Mouse (Mus musculus) lung, adult 2 months (tissue): ENCODE results near the gene Rhox13. TPM values are rescaled to one million over a fixed set of nuclear protein-coding genes. Genes with fewer than 3 reads are reported as not detected.

Experiments
- DNase-seq: peaks from one replicate; pipeline ENCODE4 v3.0.0; 2022
- H3K4me1 ChIP-seq: fragments of 200-500 bp; 2 replicates; pipeline ENCODE4 v1.6.1; 2011; ENCODE audit warnings: low read length; ENCODE audit not compliant: control insufficient read depth, insufficient read depth
- H3K4me3 ChIP-seq: fragments of 200-500 bp; replicated peaks from 2 replicates; pipeline ENCODE3; 2011; ENCODE audit warnings: low read depth, mild to moderate bottlenecking, control low read depth, low read length; ENCODE audit errors: extremely low read depth
- CTCF ChIP-seq: fragments of 200-500 bp; IDR thresholded peaks from 2 replicates; pipeline ENCODE4 v1.5.1; 2011; ENCODE audit warnings: mild to moderate bottlenecking, low read length, control low read depth; ENCODE audit not compliant: insufficient read depth
- POLR2A ChIP-seq: fragments of 200-500 bp; IDR thresholded peaks from 2 replicates; pipeline ENCODE4 v1.6.1; 2011; ENCODE audit warnings: low read depth, mild to moderate bottlenecking, control low read depth, low read length, borderline replicate concordance; ENCODE audit errors: extremely low read depth
- WGBS: fragments of 180-500 bp; shearing (Covaris S2); methylation state at CpG from one replicate; pipeline ENCODE4 v1.1.7; 2018; 5-methylcytosine and 5-hydroxymethylcytosine counted together
- polyA plus RNA-seq: library from polyadenylated mRNA; depleted of rRNA; stranded (reverse); fragments of >200 nt; gene quantifications from 2 replicates; pipeline ENCODE4 v1.2.3, GENCODE M21; 2012; rRNA removed

The Rhox13 gene
- not detected in 2 replicates for polyA plus RNA-seq

GRCm38 (mm10) chrX:38120982-38121381 is at the start of gene Rhox13:
Rhox13 (plus strand) TSS chrX:38121219.
- H3K4me3 ChIP-seq = no peak within 1 kb of the TSS
- TF ChIP-seq CTCF (no peak), POLR2A (no peak)
- H3K4me1 ChIP-seq = no peaks in the 10 kb centered on the region
- DNase-seq = no peak
- 93% methylated on average over 20 of the region's 20 CpGs for WGBS

- TF ChIP-seq CTCF (peak; percentile 64), POLR2A (no peak)
- peak; percentile 20 for DNase-seq
- Histone ChIP-seq H3K4me3 (no peak overlapping the region), H3K4me1 (no peaks in the 10 kb centered on the region)
- WGBS = 28% methylated on average over 12 of the region's 12 CpGs
Observed at GRCm38 (mm10) chrX:38084226-38084625, 36.8 kb upstream of the Rhox13 start.

DNA sequence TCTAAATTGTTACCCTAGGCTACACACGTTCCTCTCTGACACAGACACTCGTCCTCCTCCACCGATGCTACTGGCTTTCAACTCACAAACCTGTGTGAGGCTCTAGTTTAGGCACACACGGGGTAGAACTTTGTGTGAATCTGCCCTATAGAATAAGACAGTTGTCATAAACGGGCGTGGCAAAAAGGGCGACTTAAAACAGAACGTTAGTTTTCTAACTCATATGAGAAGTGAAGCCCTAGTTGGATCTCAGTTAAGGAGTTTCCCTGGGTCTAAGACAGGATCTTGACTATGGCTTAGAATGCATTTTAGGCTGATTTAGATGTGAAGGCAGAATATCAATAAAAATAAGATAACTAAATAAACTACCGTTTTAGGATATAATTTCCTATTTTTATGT is 36.0 kb upstream of the Rhox13 start, which contains the start of gene Rhox11:
Gene Rhox11 (minus strand): TSS at position 101 of the 400 bp plus-strand sequence.
- H3K4me1 ChIP-seq = no peaks in the 10 kb centered on the region
- no peak for DNase-seq
- 84% methylated on average over 9 of the region's 9 CpGs for WGBS
- H3K4me3 ChIP-seq = no peak within 1 kb of the TSS
- TF ChIP-seq CTCF = no peak
- TF ChIP-seq POLR2A = no peak

- WGBS = 63% methylated on average over 4 of the region's 4 CpGs
- no peak within 1 kb of the TSS for H3K4me3 ChIP-seq
- TF ChIP-seq POLR2A = no peak
- TF ChIP-seq CTCF = no peak
- no peak for DNase-seq
- H3K4me1 ChIP-seq = no peaks in the 10 kb centered on the region
Observed at GRCm38 (mm10) chrX:38110807-38111206, 10.2 kb upstream of the Rhox13 start, which contains the start of gene Rhox12. Rhox12 (minus strand) TSS chrX:38110907.

DNA sequence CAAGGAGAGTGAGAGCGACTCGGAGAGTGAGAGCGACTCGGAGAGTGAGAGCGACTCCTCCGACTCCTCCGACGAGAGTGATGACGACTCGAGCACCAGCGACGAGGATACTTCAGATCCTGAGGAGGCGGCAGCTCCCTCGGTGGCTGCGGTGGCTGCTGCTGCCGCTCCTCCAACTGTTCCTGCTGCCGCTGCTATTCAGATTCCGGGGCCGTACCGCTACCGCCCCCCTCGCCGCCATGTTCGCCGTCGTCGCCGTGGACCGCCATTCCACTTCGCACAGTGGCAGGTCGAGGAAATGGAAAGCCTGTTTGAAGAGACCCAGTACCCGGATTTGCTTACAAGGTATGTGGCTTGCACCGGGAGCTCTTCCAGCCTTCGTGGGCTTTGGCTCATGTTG is 459 bp downstream of the Rhox13 start:
- DNase-seq = no peak
- H3K4me3 ChIP-seq = no peak overlapping the region
- no peaks in the 10 kb centered on the region for H3K4me1 ChIP-seq
- 83% methylated on average over 34 of the region's 34 CpGs for WGBS
- TF ChIP-seq CTCF = no peak

DNA sequence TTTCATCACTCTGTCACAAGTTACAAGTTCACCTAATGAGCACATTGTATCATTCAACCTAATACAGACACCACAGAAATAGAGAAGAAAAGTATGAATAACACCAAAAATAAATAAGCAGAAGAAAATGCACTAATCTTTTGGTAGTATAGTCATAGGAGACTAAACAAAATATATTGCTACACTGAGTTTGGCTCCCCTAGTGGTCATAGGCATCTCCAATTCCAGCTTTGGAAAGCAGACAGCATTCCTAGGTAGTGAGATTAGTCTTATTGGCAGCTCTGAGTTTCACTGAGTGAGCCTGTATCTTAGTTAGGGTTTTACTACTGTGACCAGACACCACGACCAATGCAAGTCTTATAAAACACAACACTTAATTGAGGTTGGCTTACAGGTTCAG is 38.1 kb downstream of the Rhox13 start:
- no peak for DNase-seq
- no peak for TF ChIP-seq POLR2A
- WGBS = 59% methylated on average over 1 of the region's 1 CpGs
- Histone ChIP-seq H3K4me3 (no peak overlapping the region), H3K4me1 (no peaks in the 10 kb centered on the region)

- TF ChIP-seq POLR2A (no peak), CTCF (no peak)
- WGBS = 76% methylated on average over 3 of the region's 3 CpGs
- no peak for DNase-seq
- H3K4me1 ChIP-seq = no peaks in the 10 kb centered on the region
- H3K4me3 ChIP-seq = no peak overlapping the region
Observed at GRCm38 (mm10) chrX:38165315-38165714, 44.3 kb downstream of the Rhox13 start.

GRCm38 (mm10) chrX:38166064-38166463 is 45.0 kb downstream of the Rhox13 start:
- TF ChIP-seq POLR2A = no peak
- no peak for TF ChIP-seq CTCF
- no peak overlapping the region for H3K4me3 ChIP-seq
- WGBS = 76% methylated on average over 9 of the region's 9 CpGs
- no peaks in the 10 kb centered on the region for H3K4me1 ChIP-seq
- no peak for DNase-seq

DNA sequence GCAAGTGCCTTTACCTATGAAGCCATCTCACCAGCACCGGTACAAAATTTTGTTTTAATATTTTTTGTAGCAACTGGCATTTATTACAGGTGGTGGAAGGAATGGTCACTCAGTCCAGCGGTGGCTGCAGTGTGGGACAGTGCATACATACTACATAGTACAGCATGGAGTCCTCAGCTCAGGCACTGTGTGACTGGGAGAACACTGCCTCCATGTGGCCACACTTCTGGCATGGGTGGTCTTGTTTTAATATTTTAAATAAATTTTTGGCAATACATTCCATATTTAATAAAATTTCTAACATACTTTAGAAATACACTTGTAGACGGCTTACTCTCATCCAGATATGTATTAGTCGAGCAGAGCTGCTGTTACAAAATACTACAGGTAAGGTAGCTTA is 45.6 kb downstream of the Rhox13 start:
- no peaks in the 10 kb centered on the region for H3K4me1 ChIP-seq
- no peak for DNase-seq
- WGBS = 66% methylated on average over 4 of the region's 4 CpGs
- no peak overlapping the region for H3K4me3 ChIP-seq
- no peak for TF ChIP-seq CTCF
- TF ChIP-seq POLR2A = no peak

Other genes with a start within 250 kb of the Rhox13 start
- not detected in 2 replicates for gene Rhox8, start 242.3 kb upstream of the Rhox13 start, polyA plus RNA-seq
- not detected in 2 replicates for gene Rhox7b, start 224.0 kb upstream of the Rhox13 start, polyA plus RNA-seq
- gene Rhox9, start 219.4 kb upstream of the Rhox13 start, polyA plus RNA-seq = not detected in 2 replicates
- gene Btg1-ps1, start 102.4 kb upstream of the Rhox13 start, polyA plus RNA-seq = not detected in 2 replicates
- gene Btg1-ps2, start 78.1 kb upstream of the Rhox13 start, polyA plus RNA-seq = not detected in 2 replicates
- not detected in 2 replicates for gene Rhox10, start 54.7 kb upstream of the Rhox13 start, polyA plus RNA-seq
- not detected in 2 replicates for gene Rhox11, start 36.1 kb upstream of the Rhox13 start, polyA plus RNA-seq
- gene Rhox12, start 10.3 kb upstream of the Rhox13 start, polyA plus RNA-seq = not detected in 2 replicates
- gene Zbtb33, start 68.6 kb downstream of the Rhox13 start, polyA plus RNA-seq = 2.2 and 3.8 TPM in 2 replicates
- 0.68 and 1.1 TPM in 2 replicates for gene Tmem255a, start 131.2 kb downstream of the Rhox13 start, polyA plus RNA-seq
- 0.12 TPM in 1 of 2 replicates, not detected in the other for gene Atp1b4, start 195.0 kb downstream of the Rhox13 start, polyA plus RNA-seq